In the genomic region with DNA sequence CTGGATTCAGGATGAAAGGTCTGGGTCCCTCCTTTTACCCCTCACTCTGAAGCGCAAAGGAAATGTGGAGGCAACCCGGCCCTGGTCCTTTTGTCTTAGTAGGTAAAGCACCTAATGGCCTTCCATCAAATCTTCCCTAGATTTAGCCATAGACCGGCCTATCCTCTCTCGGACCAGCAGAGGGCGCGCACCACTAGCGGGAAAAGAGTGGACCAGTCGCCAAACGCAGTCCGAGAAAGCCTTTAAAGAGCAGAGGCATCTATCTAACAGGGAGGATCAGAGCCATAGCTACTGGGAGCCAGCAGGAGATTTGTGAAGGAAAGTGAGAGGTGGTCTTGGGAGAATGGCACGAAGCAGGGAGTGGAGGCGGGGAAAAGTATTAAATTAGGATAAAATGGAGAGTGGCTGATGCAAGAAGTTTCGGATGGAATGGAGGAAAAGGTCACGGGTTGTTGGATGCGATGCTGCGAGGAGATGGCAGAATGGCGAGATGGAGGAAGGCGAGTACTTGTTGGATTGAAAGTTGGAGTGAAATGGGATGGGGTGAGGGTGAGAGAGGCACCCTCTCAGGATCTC, we compare ENCODE assay signal across 9 mouse cellular contexts. TPM values are rescaled to one million over a fixed set of nuclear protein-coding genes. Genes with fewer than 3 reads are reported as not detected.
DNase-seq lines count a peak whose midpoint lies in the region; ATAC-seq lines count a peak whose summit lies in the region.
"Had no signal": no experiment of that assay in that cellular context is flagged by ENCODE, and none has a peak within 500 bp of the region (broad histone marks: within the 10 kb centered on the region; RNA-seq: fewer than 3 reads in every experiment).

No protein-coding gene starts in this region.

- ATAC-seq in heart, embryonic 11.5 days (replicated peaks; ENCODE audit: insufficient number of reproducible peaks, low FRiP score, low TSS enrichment), result no peak
- ATAC-seq in midbrain, embryonic 11.5 days (ENCODE audit: low FRiP score), result peak; percentile 52

- peaks cover 17% of the 10 kb centered on the region; the same call in 1 of the 2 replicates for H3K4me1 ChIP-seq in heart, embryonic 11.5 days (ENCODE audit: control insufficient read depth, insufficient read depth, low read length)
- H3K4me1 ChIP-seq in midbrain, embryonic 11.5 days (ENCODE audit: control insufficient read depth, insufficient read depth, low read length), result peaks cover 20% of the 10 kb centered on the region

- peaks cover 71% of the 10 kb centered on the region for H3K27me3 ChIP-seq in heart, embryonic 11.5 days (ENCODE audit: control insufficient read depth, insufficient read depth, low read length)
- peaks cover 54% of the 10 kb centered on the region for H3K27me3 ChIP-seq in midbrain, embryonic 11.5 days (ENCODE audit: control insufficient read depth, insufficient read depth, low read length)

- no peaks in the 10 kb centered on the region for H3K9me3 ChIP-seq in heart, embryonic 11.5 days (replicated peaks; ENCODE audit: control insufficient read depth, low read length)
- H3K9me3 ChIP-seq in midbrain, embryonic 11.5 days (ENCODE audit: control insufficient read depth, low read length), result no peaks in the 10 kb centered on the region
- H3K9me3 ChIP-seq: lung, embryonic 15.5 days had no signal

- no peak overlapping the region for H3K9ac ChIP-seq in heart, embryonic 11.5 days (ENCODE audit: low read depth, low read length)
- no peak overlapping the region for H3K9ac ChIP-seq in midbrain, embryonic 11.5 days (ENCODE audit: low read length)
- H3K9ac ChIP-seq: lung, embryonic 15.5 days had no signal

- intact Hi-C loops in heart, postnatal 10 days (cut with DNase I), result loop anchor here (5.0 kb wide), 1 partner anchor 136 kb away; no protein-coding TSS in a partner anchor

- no peak overlapping the region for H3K4me2 ChIP-seq in heart, embryonic 11.5 days
- peak overlapping the region; percentile 14; the same call in 1 of the 2 replicates for H3K4me2 ChIP-seq in midbrain, embryonic 11.5 days
- H3K4me2 ChIP-seq: lung, embryonic 15.5 days had no signal

- no peak overlapping the region for H3K4me3 ChIP-seq in heart, embryonic 11.5 days (ENCODE audit: low read depth, low read length)
- no peak overlapping the region for H3K4me3 ChIP-seq in midbrain, embryonic 11.5 days (ENCODE audit: low read depth, low read length)
- H3K4me3 ChIP-seq: lung, embryonic 15.5 days had no signal

- 6% methylated on average over 18 of the region's 18 CpGs for WGBS in heart, embryonic 11.5 days (ENCODE audit: insufficient replicate concordance)
- 3% methylated on average over 18 of the region's 18 CpGs for WGBS in midbrain, embryonic 11.5 days

- DNase-seq in heart, adult 18-20 months, result peak; percentile 61 to 87
- DNase-seq in adrenal gland, adult 2 months, result peak; percentile 73
- peak; percentile 60 for DNase-seq in embryo, embryonic 11.5 days (ENCODE audit: low read depth, low spot score)
- peak; percentile 65 to 83 for DNase-seq in heart, postnatal 10 days
- DNase-seq in layer of hippocampus, postnatal 10 days (ENCODE audit: low spot score in 2 of 2), result peak; percentile 74 to 78
- DNase-seq in midbrain, embryonic 11.5 days (ENCODE audit: low spot score, missing footprints), result peak; percentile 96
- DNase-seq in spleen, postnatal 4 days (ENCODE audit: low spot score in 2 of 2), result peak; percentile 34 to 78

- no peak overlapping the region for H3K27ac ChIP-seq in heart, embryonic 11.5 days (ENCODE audit: low read depth, low read length)
- H3K27ac ChIP-seq in midbrain, embryonic 11.5 days (ENCODE audit: low read depth, low read length), result no peak overlapping the region
- H3K27ac ChIP-seq: lung, embryonic 15.5 days had no signal

- H3K36me3 ChIP-seq in heart, embryonic 11.5 days (ENCODE audit: control insufficient read depth, insufficient read depth, low read length), result no peaks in the 10 kb centered on the region
- H3K36me3 ChIP-seq in midbrain, embryonic 11.5 days (ENCODE audit: control insufficient read depth, insufficient read depth, low read length), result no peaks in the 10 kb centered on the region
- H3K36me3 ChIP-seq: lung, embryonic 15.5 days had no signal

RNA-seq across cellular contexts. Expression of gene Fev, which starts 4.3 kb away (rescaled TPM):
- not detected for total RNA-seq in heart, adult 18-20 months (2021)
- polyA plus RNA-seq in heart, embryonic 11.5 days (2014; fragmentation: Nextera tagmentation; extraction: Ambion mirVana), result 1.4 and 4.1 TPM in 2 replicates
- 1 to 10 TPM; 1.3 to 2.0 TPM for total RNA-seq in adrenal gland, adult 2 months (2021)
- 1.8 and 3.1 TPM in 2 replicates for polyA plus RNA-seq in adrenal gland, adult 2 months (2012; rRNA removed)
- under 1 TPM in 1 of 2 experiments, not detected in 1; 0.67 TPM for total RNA-seq in heart, postnatal 10 days (2021)
- total RNA-seq in layer of hippocampus, postnatal 10 days (2021), result not detected
- polyA plus RNA-seq in midbrain, embryonic 11.5 days (2014; fragmentation: Nextera tagmentation; extraction: Ambion mirVana), result 0.41 and 0.69 TPM in 2 replicates
- polyA plus RNA-seq: lung, embryonic 15.5 days had no signal

RNA-seq across cellular contexts. Expression of gene Cryba2, which starts 12.1 kb away (rescaled TPM):
- not detected for total RNA-seq in heart, adult 18-20 months (2021)
- polyA plus RNA-seq in heart, embryonic 11.5 days (2014; fragmentation: Nextera tagmentation; extraction: Ambion mirVana), result not detected in 2 replicates
- total RNA-seq in adrenal gland, adult 2 months (2021), result 1 to 10 TPM in 1 of 2 experiments, under 1 TPM in 1; 0.52 to 1.8 TPM
- 0.55 and 0.85 TPM in 2 replicates for polyA plus RNA-seq in adrenal gland, adult 2 months (2012; rRNA removed)
- not detected for total RNA-seq in heart, postnatal 10 days (2021)
- under 1 TPM in 1 of 2 experiments, not detected in 1; 0.53 TPM for total RNA-seq in layer of hippocampus, postnatal 10 days (2021)
- 0.19 TPM in 1 of 2 replicates, not detected in the other for polyA plus RNA-seq in midbrain, embryonic 11.5 days (2014; fragmentation: Nextera tagmentation; extraction: Ambion mirVana)
- polyA plus RNA-seq: lung, embryonic 15.5 days had no signal

RNA-seq across cellular contexts. Expression of gene Cdk5r2, which starts 26.1 kb away (rescaled TPM):
- not detected for total RNA-seq in heart, adult 18-20 months (2021)
- 0.30 and 0.48 TPM in 2 replicates for polyA plus RNA-seq in heart, embryonic 11.5 days (2014; fragmentation: Nextera tagmentation; extraction: Ambion mirVana)
- 1 to 10 TPM; 3.1 to 4.6 TPM for total RNA-seq in adrenal gland, adult 2 months (2021)
- 8.7 and 11.6 TPM in 2 replicates for polyA plus RNA-seq in adrenal gland, adult 2 months (2012; rRNA removed)
- total RNA-seq in heart, postnatal 10 days (2021), result under 1 TPM in 1 of 2 experiments, not detected in 1; 0.12 TPM
- 100 to 1,000 TPM; 286 to 311 TPM for total RNA-seq in layer of hippocampus, postnatal 10 days (2021)
- 5.7 and 5.8 TPM in 2 replicates for polyA plus RNA-seq in midbrain, embryonic 11.5 days (2014; fragmentation: Nextera tagmentation; extraction: Ambion mirVana)
- polyA plus RNA-seq: lung, embryonic 15.5 days had no signal

RNA-seq across cellular contexts. Expression of gene Cfap65, which starts 54.5 kb away (rescaled TPM):
- under 1 TPM in 1 of 2 experiments, not detected in 1; 0.33 TPM for total RNA-seq in heart, adult 18-20 months (2021)
- not detected in 2 replicates for polyA plus RNA-seq in heart, embryonic 11.5 days (2014; fragmentation: Nextera tagmentation; extraction: Ambion mirVana)
- under 1 TPM in 1 of 2 experiments, not detected in 1; 0.07 TPM for total RNA-seq in adrenal gland, adult 2 months (2021)
- 0.02 and 0.04 TPM in 2 replicates for polyA plus RNA-seq in adrenal gland, adult 2 months (2012; rRNA removed)
- under 1 TPM in 1 of 2 experiments, not detected in 1; 0.05 TPM for total RNA-seq in heart, postnatal 10 days (2021)
- 1 to 10 TPM; 3.3 to 3.9 TPM for total RNA-seq in layer of hippocampus, postnatal 10 days (2021)
- 0.03 and 0.04 TPM in 2 replicates for polyA plus RNA-seq in midbrain, embryonic 11.5 days (2014; fragmentation: Nextera tagmentation; extraction: Ambion mirVana)

Comparison
In these comparisons a context has a peak if more than half of its experiments do, and no peak if none do; other contexts are left out.
1. RNA of gene Cdk5r2, which starts 26.1 kb away (total RNA-seq): 286 to 311 TPM in layer of hippocampus, postnatal 10 days; 3.1 to 4.6 TPM in adrenal gland, adult 2 months, 0.12 TPM in heart, postnatal 10 days and not detected in heart, adult 18-20 months; every median in the first group is over 10 times any median in the second.
2. Peak in every context shown above with its lines, with median percentiles within 50 percentile points of each other: DNase-seq.